Mouse (Mus musculus) heart, embryonic 16.5 days (tissue): Measurements from ENCODE around the gene Mob3b. TPM values are rescaled to one million over a fixed set of nuclear protein-coding genes. Genes with fewer than 3 reads are reported as not detected.

ENCODE experiments used
- ATAC-seq: fragments of 200-750 bp; cut with Nextera tagmentation; replicated peaks from 2 replicates; pipeline ENCODE4 v1.8.0; 2017; ENCODE audit warnings: moderate number of reproducible peaks; ENCODE audit not compliant: insufficient read depth, low FRiP score; ENCODE audit errors: extremely low read depth
- H3K27ac ChIP-seq: fragments of 300-500 bp; sonication (generic); 2 replicates; pipeline ENCODE4 v1.5.1; 2014; ENCODE audit warnings: mild to moderate bottlenecking, low read length, control low read depth, moderate library complexity
- H3K27me3 ChIP-seq: fragments of 300-500 bp; sonication (generic); 2 replicates; pipeline ENCODE4 v1.6.1; 2014; ENCODE audit warnings: low read length, mixed read lengths; ENCODE audit not compliant: control insufficient read depth, insufficient read depth
- H3K36me3 ChIP-seq: fragments of 300-500 bp; sonication (generic); 2 replicates; pipeline ENCODE4 v1.6.1; 2014; ENCODE audit not compliant: control insufficient read depth, insufficient read depth
- H3K4me1 ChIP-seq: fragments of 300-500 bp; sonication (generic); 2 replicates; pipeline ENCODE4 v1.6.1; 2014; ENCODE audit warnings: low read length, mixed read lengths; ENCODE audit not compliant: control insufficient read depth, insufficient read depth
- H3K4me2 ChIP-seq: fragments of 300-500 bp; sonication (generic); 2 replicates; pipeline ENCODE4 v1.6.1; 2014; ENCODE audit warnings: low read depth, mild to moderate bottlenecking, control low read depth, low read length
- H3K4me3 ChIP-seq: fragments of 300-500 bp; sonication (generic); 2 replicates; pipeline ENCODE4 v1.5.1; 2014; ENCODE audit warnings: mild to moderate bottlenecking, control low read depth, low read length
- H3K9ac ChIP-seq: fragments of 300-500 bp; sonication (generic); 2 replicates; pipeline ENCODE4 v1.6.1; 2014; ENCODE audit warnings: low read length, control low read depth
- H3K9me3 ChIP-seq: fragments of 300-500 bp; sonication (generic); replicated peaks from 2 replicates; pipeline ENCODE4 v1.6.1; 2016; ENCODE audit warnings: low read length; ENCODE audit not compliant: control insufficient read depth
- WGBS: fragments of 180-500 bp; shearing (Covaris S2); extraction: QIAGEN DNeasy Blood & Tissue Kit; methylation state at CpG from one replicate; pipeline ENCODE4 v1.1.7; 2014; 5-methylcytosine and 5-hydroxymethylcytosine counted together
- polyA plus RNA-seq: library from polyadenylated mRNA; unstranded; fragments of >200 nt; fragmentation: Nextera tagmentation; extraction: Ambion mirVana; gene quantifications from 2 replicates; pipeline ENCODE4 v1.2.1, GENCODE M21; 2015

Gene Mob3b
- polyA plus RNA-seq, 1 experiment from 2014 or later, result 3.9 TPM

GRCm38 (mm10) chr4:35092457-35092856 is 64.8 kb downstream of the Mob3b start:
- no peaks in the 10 kb centered on the region for H3K36me3 ChIP-seq
- WGBS, result 62% methylated on average over 3 of the region's 3 CpGs
- H3K9me3 ChIP-seq, result no peaks in the 10 kb centered on the region
- no peak overlapping the region for H3K4me2 ChIP-seq
- H3K4me1 ChIP-seq, result no peaks in the 10 kb centered on the region
- H3K27me3 ChIP-seq, result no peaks in the 10 kb centered on the region
- H3K27ac ChIP-seq, result no peak overlapping the region
- ATAC-seq, result no peak
- H3K4me3 ChIP-seq, result no peak overlapping the region
- no peak overlapping the region for H3K9ac ChIP-seq

- 79% methylated on average over 13 of the region's 13 CpGs for WGBS
- Histone ChIP-seq H3K36me3 (no peaks in the 10 kb centered on the region), H3K4me2 (no peak overlapping the region), H3K27me3 (no peaks in the 10 kb centered on the region), H3K9ac (no peak overlapping the region), H3K9me3 (no peaks in the 10 kb centered on the region), H3K4me3 (no peak overlapping the region), H3K4me1 (no peaks in the 10 kb centered on the region), H3K27ac (no peak overlapping the region)
- no peak for ATAC-seq
These were observed 66.0 kb downstream of the Mob3b start for GRCm38 (mm10) chr4:35091157-35091784.

- Histone ChIP-seq H3K4me3 (no peak overlapping the region), H3K9ac (no peak overlapping the region), H3K4me1 (no peaks in the 10 kb centered on the region), H3K36me3 (no peaks in the 10 kb centered on the region), H3K27me3 (no peaks in the 10 kb centered on the region), H3K9me3 (no peaks in the 10 kb centered on the region), H3K27ac (no peak overlapping the region), H3K4me2 (no peak overlapping the region)
- 79% methylated on average over 14 of the region's 14 CpGs for WGBS
- no peak for ATAC-seq
These were observed 67.7 kb downstream of the Mob3b start for GRCm38 (mm10) chr4:35089321-35090316.

- WGBS, result 63% methylated on average over 7 of the region's 7 CpGs
- no peaks in the 10 kb centered on the region for H3K36me3 ChIP-seq
- H3K4me1 ChIP-seq, result no peaks in the 10 kb centered on the region
- no peak for ATAC-seq
- H3K27me3 ChIP-seq, result no peaks in the 10 kb centered on the region
- H3K9me3 ChIP-seq, result no peaks in the 10 kb centered on the region
- H3K4me3 ChIP-seq, result no peak overlapping the region
- no peak overlapping the region for H3K27ac ChIP-seq
- no peak overlapping the region for H3K4me2 ChIP-seq
- H3K9ac ChIP-seq, result no peak overlapping the region
These were observed 71.1 kb downstream of the Mob3b start for GRCm38 (mm10) chr4:35086067-35086700.

GRCm38 (mm10) chr4:35084060-35084459 is 73.2 kb downstream of the Mob3b start:
- no peaks in the 10 kb centered on the region for H3K9me3 ChIP-seq
- 80% methylated on average over 8 of the region's 8 CpGs for WGBS
- no peak overlapping the region for H3K9ac ChIP-seq
- no peak overlapping the region for H3K4me3 ChIP-seq
- no peak for ATAC-seq
- H3K4me2 ChIP-seq, result no peak overlapping the region
- no peak overlapping the region for H3K27ac ChIP-seq
- H3K36me3 ChIP-seq, result no peaks in the 10 kb centered on the region
- no peaks in the 10 kb centered on the region for H3K4me1 ChIP-seq
- no peaks in the 10 kb centered on the region for H3K27me3 ChIP-seq

GRCm38 (mm10) chr4:35082476-35083114 is 74.7 kb downstream of the Mob3b start:
- ATAC-seq, result no peak
- no peaks in the 10 kb centered on the region; the same call in 1 of the 2 replicates for H3K36me3 ChIP-seq
- WGBS, result 71% methylated on average over 10 of the region's 10 CpGs
- no peaks in the 10 kb centered on the region for H3K27me3 ChIP-seq
- H3K4me2 ChIP-seq, result no peak overlapping the region
- no peak overlapping the region for H3K4me3 ChIP-seq
- no peaks in the 10 kb centered on the region for H3K4me1 ChIP-seq
- 0 out of 2 replicates have a peak, but pooled peaks cover 2% of the 10 kb centered on the region for H3K9me3 ChIP-seq
- H3K27ac ChIP-seq, result no peak overlapping the region
- no peak overlapping the region for H3K9ac ChIP-seq

GRCm38 (mm10) chr4:35080285-35080684 is 77.0 kb downstream of the Mob3b start:
- Histone ChIP-seq H3K4me3 (no peak overlapping the region), H3K4me2 (no peak overlapping the region), H3K36me3 (no peaks in the 10 kb centered on the region; the same call in 1 of the 2 replicates), H3K27ac (no peak overlapping the region), H3K9ac (no peak overlapping the region), H3K9me3 (0 out of 2 replicates have a peak, but pooled peaks cover 2% of the 10 kb centered on the region), H3K4me1 (no peaks in the 10 kb centered on the region), H3K27me3 (no peaks in the 10 kb centered on the region)
- WGBS, result 82% methylated on average over 6 of the region's 6 CpGs
- ATAC-seq, result no peak

- WGBS, result 74% methylated on average over 4 of the region's 4 CpGs
- Histone ChIP-seq H3K27ac (no peak overlapping the region), H3K4me1 (no peaks in the 10 kb centered on the region)
These were observed 88.5 kb downstream of the Mob3b start for GRCm38 (mm10) chr4:35068739-35069138.

More at GRCm38 (mm10) chr4:35068739-35069138, 88.5 kb downstream of the Mob3b start:
- ATAC-seq, result no peak
- no peaks in the 10 kb centered on the region for H3K27me3 ChIP-seq
- no peak overlapping the region for H3K4me2 ChIP-seq
- no peaks in the 10 kb centered on the region for H3K36me3 ChIP-seq
- H3K4me3 ChIP-seq, result no peak overlapping the region
- no peak overlapping the region for H3K9ac ChIP-seq
- H3K9me3 ChIP-seq, result no peaks in the 10 kb centered on the region
